Mouse (Mus musculus) midbrain, postnatal 0 days (tissue): Measurements from ENCODE around the gene Meis1. TPM values are rescaled to one million over a fixed set of nuclear protein-coding genes. Genes with fewer than 3 reads are reported as not detected.

Source experiments
- ATAC-seq: fragments of 200-750 bp; cut with Nextera tagmentation; 2 replicates; pipeline ENCODE4 v1.8.0; 2017; ENCODE audit warnings: moderate number of reproducible peaks, mild to moderate bottlenecking, moderate TSS enrichment, moderate library complexity; ENCODE audit not compliant: low FRiP score
- DNase-seq: peaks from one replicate; pipeline ENCODE4 v3.0.0-alpha.2; 2015; ENCODE audit warnings: low spot score
- H3K27ac ChIP-seq: fragments of 300-500 bp; sonication (generic); 2 replicates; pipeline ENCODE4 v1.5.1; 2014; ENCODE audit warnings: low read depth, mild to moderate bottlenecking, low read length, mixed read lengths
- H3K27me3 ChIP-seq: fragments of 300-500 bp; sonication (generic); 2 replicates; pipeline ENCODE4 v1.6.1; 2014; ENCODE audit warnings: low read length, control low read depth, mixed read lengths; ENCODE audit not compliant: insufficient read depth
- H3K36me3 ChIP-seq: fragments of 300-500 bp; sonication (generic); 2 replicates; pipeline ENCODE4 v1.6.1; 2014; ENCODE audit warnings: low read length, control low read depth, mixed read lengths; ENCODE audit not compliant: insufficient read depth
- H3K4me1 ChIP-seq: fragments of 300-500 bp; sonication (generic); 2 replicates; pipeline ENCODE4 v1.6.1; 2014; ENCODE audit warnings: mild to moderate bottlenecking, control low read depth, antibody characterized with exemption, low read length, mixed read lengths; ENCODE audit not compliant: insufficient read depth
- H3K4me2 ChIP-seq: fragments of 300-500 bp; sonication (generic); 2 replicates; pipeline ENCODE4 v1.6.1; 2014; ENCODE audit warnings: low read depth, mild to moderate bottlenecking, low read length, mixed read lengths; ENCODE audit not compliant: poor library complexity, severe bottlenecking
- H3K4me3 ChIP-seq: fragments of 300-500 bp; sonication (generic); 2 replicates; pipeline ENCODE4 v1.5.1; 2014; ENCODE audit warnings: low read depth, mild to moderate bottlenecking, low read length, moderate library complexity
- H3K9ac ChIP-seq: fragments of 300-500 bp; sonication (generic); replicated peaks from 2 replicates; pipeline ENCODE4 v1.6.1; 2014; ENCODE audit warnings: mild to moderate bottlenecking, low read length, moderate library complexity, mixed read lengths; ENCODE audit not compliant: poor library complexity, severe bottlenecking
- H3K9me3 ChIP-seq: fragments of 300-500 bp; sonication (generic); 2 replicates; pipeline ENCODE4 v1.6.1; 2016; ENCODE audit warnings: low read length, control low read depth
- CTCF ChIP-seq: IDR thresholded peaks from 2 replicates; pipeline ENCODE4 v1.5.1; 2016; ENCODE audit warnings: antibody characterized with exemption, mild to moderate bottlenecking
- WGBS: fragments of 180-500 bp; shearing (Covaris S2); extraction: QIAGEN DNeasy Blood & Tissue Kit; methylation state at CpG from one replicate; pipeline ENCODE4 v1.1.7; 2014; 5-methylcytosine and 5-hydroxymethylcytosine counted together
- polyA plus RNA-seq: library from polyadenylated mRNA; unstranded; fragments of >200 nt; fragmentation: Nextera tagmentation; extraction: Ambion mirVana; gene quantifications from 2 replicates; pipeline ENCODE4 v1.2.1, GENCODE M21; 2015
- total RNA-seq: library from RNA; depleted of rRNA; stranded (reverse); fragments of >200 nt; gene quantifications from 2 replicates; pipeline ENCODE4 v1.2.3, GENCODE M21; 2014

Gene Meis1
- total and polyA plus RNA-seq, 2 experiments from 2014 or later, result 16.1 to 40.1 TPM

DNA sequence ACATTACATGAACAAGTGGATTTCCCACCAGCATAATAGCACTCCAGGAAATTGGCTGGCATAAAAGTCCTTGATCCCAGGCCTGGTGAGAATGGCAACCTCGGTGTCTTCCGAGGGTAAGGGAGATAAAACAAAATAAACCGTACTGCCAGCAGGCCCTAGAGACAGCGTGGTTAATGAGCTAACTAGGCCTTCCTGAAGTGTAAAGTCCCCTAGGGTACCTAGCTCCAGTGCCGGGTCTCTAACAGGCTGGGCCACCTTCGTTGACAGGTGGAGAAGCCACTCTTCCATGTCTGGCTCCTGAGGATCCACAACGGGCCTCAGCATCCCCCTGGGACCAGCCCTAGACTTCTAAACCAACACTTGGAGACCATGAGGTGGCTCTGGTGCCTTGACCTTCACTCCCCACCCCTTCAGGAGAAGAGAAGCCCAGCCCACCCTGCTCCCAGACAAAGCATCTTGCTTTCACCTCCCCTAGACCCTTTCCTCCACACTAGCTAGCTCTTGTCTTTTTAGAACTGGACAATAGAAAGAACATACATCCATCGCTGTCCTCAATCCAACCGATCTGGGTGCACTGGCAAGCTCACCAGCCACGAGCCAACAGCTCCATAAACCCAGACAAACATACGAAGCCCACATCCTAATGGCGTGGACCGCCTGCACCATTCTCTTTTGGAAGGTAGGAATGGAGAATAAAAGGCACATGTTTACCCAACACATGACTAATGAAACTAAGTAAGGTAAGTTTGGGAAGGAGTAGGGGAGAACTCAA is 10.0 kb downstream of the Meis1 start:
- Histone ChIP-seq H3K36me3 (no peaks in the 10 kb centered on the region), H3K4me3 (no peak overlapping the region), H3K4me1 (no peaks in the 10 kb centered on the region), H3K9me3 (no peaks in the 10 kb centered on the region), H3K4me2 (peak overlapping the region; percentile 35; the same call in 1 of the 2 replicates), H3K27me3 (no peaks in the 10 kb centered on the region), H3K9ac (no peak overlapping the region), H3K27ac (no peak overlapping the region)
- no peak for DNase-seq
- ATAC-seq, result no peak
- no peak for TF ChIP-seq CTCF
- 47% methylated on average over 13 of the region's 13 CpGs for WGBS

- ATAC-seq (0 out of 2 replicates have a peak, but pooled peaks have one; percentile 32), DNase-seq (no peak)
- Histone ChIP-seq H3K9me3 (no peaks in the 10 kb centered on the region), H3K36me3 (no peaks in the 10 kb centered on the region), H3K27me3 (no peaks in the 10 kb centered on the region), H3K9ac (peak overlapping the region; percentile 15; the same call in 1 of the 2 replicates), H3K4me2 (peak overlapping the region; percentile 48), H3K4me3 (peak overlapping the region; percentile 26), H3K27ac (0 out of 2 replicates have a peak overlapping the region, but pooled peaks have one; percentile 6), H3K4me1 (no peaks in the 10 kb centered on the region)
- 15% methylated on average over 45 of the region's 45 CpGs for WGBS
- TF ChIP-seq CTCF, result peak; percentile 41; the same call in 1 of the 2 replicates
Observed at GRCm38 (mm10) chr11:19007541-19008424, 11.0 kb downstream of the Meis1 start.

GRCm38 (mm10) chr11:19007068-19007467 is 11.7 kb downstream of the Meis1 start:
- no peak overlapping the region for H3K4me2 ChIP-seq

DNA sequence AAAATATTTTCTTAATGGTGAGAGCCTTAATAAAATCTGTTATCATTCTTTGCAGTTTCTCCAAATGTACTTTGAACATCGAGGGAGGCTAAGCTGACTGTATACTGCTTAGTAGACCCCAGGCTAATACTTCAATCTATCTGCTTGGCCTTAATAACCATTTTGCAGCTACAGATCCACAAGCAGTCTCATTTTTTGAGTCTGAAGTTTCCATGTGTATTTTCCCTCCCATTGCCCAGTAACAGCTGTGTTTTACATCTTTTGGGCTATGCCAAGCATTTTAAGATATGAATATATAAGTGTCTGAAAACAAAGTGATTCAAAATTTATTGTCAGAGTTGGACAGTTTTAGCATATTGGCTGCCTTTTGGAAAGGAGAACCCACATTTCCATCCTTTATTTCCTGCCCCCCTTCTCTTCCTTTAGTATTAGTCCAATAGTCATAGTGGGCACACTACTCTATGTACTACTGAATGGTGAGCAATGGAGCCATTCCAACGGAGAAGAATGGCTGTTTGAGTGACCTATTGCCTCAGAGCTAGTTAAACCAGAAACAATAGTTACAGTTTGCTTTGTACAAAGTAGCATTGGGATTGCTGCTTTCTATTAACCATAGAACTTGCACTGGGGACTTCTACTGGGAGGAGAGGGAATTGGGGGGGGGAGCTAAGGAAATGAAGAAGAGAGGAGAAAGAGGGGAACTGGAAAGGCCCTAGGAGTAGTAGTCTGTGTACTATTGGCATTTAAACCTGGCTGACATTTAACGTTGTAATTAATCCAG is 12.7 kb downstream of the Meis1 start:
- ATAC-seq (no peak), DNase-seq (no peak)
- WGBS, result 51% methylated on average over 3 of the region's 3 CpGs
- H3K4me1 ChIP-seq, result no peaks in the 10 kb centered on the region
- H3K4me3 ChIP-seq, result no peak overlapping the region
- no peaks in the 10 kb centered on the region for H3K36me3 ChIP-seq
- no peak overlapping the region for H3K4me2 ChIP-seq
- no peak overlapping the region for H3K27ac ChIP-seq
- no peak overlapping the region for H3K9ac ChIP-seq
- no peaks in the 10 kb centered on the region for H3K27me3 ChIP-seq
- H3K9me3 ChIP-seq, result no peaks in the 10 kb centered on the region
- TF ChIP-seq CTCF, result no peak

More at GRCm38 (mm10) chr11:19007068-19007467, 11.7 kb downstream of the Meis1 start:
- H3K4me3 ChIP-seq, result no peak overlapping the region
- no peaks in the 10 kb centered on the region for H3K9me3 ChIP-seq
- ATAC-seq (no peak), DNase-seq (no peak)
- no peaks in the 10 kb centered on the region for H3K27me3 ChIP-seq
- H3K36me3 ChIP-seq, result no peaks in the 10 kb centered on the region
- TF ChIP-seq CTCF, result no peak
- WGBS, result 55% methylated on average over 5 of the region's 5 CpGs
- no peaks in the 10 kb centered on the region for H3K4me1 ChIP-seq
- H3K9ac ChIP-seq, result no peak overlapping the region
- H3K27ac ChIP-seq, result no peak overlapping the region

DNA sequence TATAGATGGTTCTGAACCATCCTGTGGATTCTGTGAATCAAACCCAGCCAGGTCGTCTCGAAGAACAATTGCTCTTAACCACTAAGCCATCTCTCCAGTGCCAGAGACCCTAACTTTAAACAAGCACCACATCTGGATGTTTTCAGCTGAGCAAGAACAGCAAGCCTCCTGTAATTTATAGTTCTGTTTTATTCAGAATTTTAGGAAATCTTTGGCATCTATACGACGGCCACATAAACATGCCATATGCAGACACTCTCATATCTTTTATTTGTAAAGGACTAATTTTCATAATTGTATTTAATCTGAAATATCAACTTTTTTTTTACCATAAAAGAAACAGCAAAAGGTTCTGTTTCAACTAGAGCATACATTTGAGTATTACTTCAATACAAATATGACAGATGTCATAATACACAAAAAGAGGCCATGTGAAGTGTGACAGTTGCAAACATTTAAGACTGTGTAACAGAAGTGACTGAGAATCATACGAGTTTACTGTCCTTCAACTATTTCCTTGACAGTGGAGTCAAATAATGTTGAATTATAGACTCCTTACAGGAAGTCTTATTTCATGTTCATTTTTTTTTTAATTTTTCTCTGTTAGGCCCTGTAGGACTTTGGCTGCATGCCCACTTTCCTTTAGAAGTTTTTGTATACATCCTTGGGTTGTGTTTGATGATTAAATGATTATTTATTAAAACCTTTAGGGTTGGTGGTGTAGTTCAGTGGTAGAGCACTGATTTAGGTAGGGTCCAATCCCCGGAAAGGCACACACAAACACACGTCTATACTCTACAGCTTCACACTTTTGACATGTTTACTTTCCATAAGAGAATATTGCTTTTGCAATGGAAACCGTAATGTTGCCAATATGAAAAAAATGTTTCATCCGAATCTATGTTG is 13.5 kb downstream of the Meis1 start:
- H3K9me3 ChIP-seq, result no peaks in the 10 kb centered on the region
- ATAC-seq (no peak), DNase-seq (no peak)
- no peak overlapping the region for H3K4me3 ChIP-seq
- no peak for TF ChIP-seq CTCF
- no peaks in the 10 kb centered on the region for H3K4me1 ChIP-seq
- 83% methylated on average over 9 of the region's 9 CpGs for WGBS
- no peak overlapping the region for H3K9ac ChIP-seq
- no peaks in the 10 kb centered on the region for H3K36me3 ChIP-seq
- H3K27me3 ChIP-seq, result no peaks in the 10 kb centered on the region
- no peak overlapping the region for H3K27ac ChIP-seq
- no peak overlapping the region for H3K4me2 ChIP-seq
